Mouse (Mus musculus): ENCODE measurements around the gene A930033H14Rik. TPM values are rescaled to one million over a fixed set of nuclear protein-coding genes. Genes with fewer than 3 reads are reported as not detected.

The A930033H14Rik gene
- polyA plus RNA-seq, 1 experiment from 2014 or later = 1.2 TPM

DNA sequence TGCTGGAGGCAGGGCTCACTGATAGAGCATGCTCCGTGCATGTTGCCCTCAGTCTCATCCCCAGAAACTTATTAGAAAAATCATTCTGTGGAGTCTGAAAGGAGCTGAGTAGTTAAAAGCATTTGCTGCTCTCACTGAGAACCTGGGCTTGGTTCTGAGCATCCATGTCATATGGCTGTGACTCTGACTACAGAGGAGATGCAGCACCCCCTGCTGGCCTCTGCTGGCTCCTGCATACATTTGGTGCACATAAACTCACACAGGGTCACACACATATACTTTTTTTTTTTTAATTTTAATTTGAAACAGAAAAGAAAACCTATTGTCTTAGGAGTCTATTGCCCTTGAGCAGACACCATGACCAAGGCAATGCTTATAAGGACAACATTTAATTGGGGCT lies 33.6 kb downstream of the A930033H14Rik start:
- Histone ChIP-seq H3K9ac (ENCODE audit: low read length) (no peak overlapping the region), H3K27me3 (ENCODE audit: control insufficient read depth, insufficient read depth, low read length) (no peaks in the 10 kb centered on the region), H3K4me2 (replicated peaks; ENCODE audit: low read depth) (no peak overlapping the region), H3K9me3 (ENCODE audit: control insufficient read depth, low read length) (no peaks in the 10 kb centered on the region), H3K36me3 (ENCODE audit: control insufficient read depth, insufficient read depth, low read length) (no peaks in the 10 kb centered on the region), H3K4me3 (ENCODE audit: low read depth, low read length) (no peak overlapping the region), H3K4me1 (replicated peaks; ENCODE audit: control insufficient read depth, insufficient read depth) (no peaks in the 10 kb centered on the region), H3K27ac (replicated peaks) (no peak overlapping the region)
- no peak for DNase-seq (ENCODE audit: low spot score)
- 96% methylated on average over 1 of the region's 1 CpGs for WGBS
- TF ChIP-seq CTCF (IDR thresholded peaks at IDR 0.05; ENCODE audit: low read depth) = peak; percentile 39; the same call in 1 of the 2 replicates
- TF ChIP-seq EP300 (optimal IDR thresholded peaks at IDR 0.05) = no peak
- ATAC-seq (ENCODE audit: low FRiP score, low TSS enrichment) = no peak

DNA sequence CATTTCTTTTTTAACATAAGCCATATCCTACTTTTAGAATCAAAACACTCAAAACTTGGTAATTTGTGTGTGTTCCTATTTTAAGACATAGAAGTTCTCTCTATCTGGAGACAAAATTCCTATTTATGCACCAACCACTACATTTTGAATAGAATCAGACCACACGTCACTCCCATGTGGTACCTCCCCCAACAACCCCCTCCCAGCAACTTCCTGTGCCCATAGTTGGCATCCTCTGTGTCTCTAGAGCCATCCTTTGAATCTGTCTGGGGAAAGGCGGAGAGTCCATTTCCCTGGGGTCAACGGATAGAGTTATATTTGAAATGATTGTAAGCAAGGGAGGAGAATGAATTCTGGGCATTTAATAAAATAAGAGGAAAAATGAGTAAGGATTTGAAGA lies 36.8 kb downstream of the A930033H14Rik start:
- Histone ChIP-seq H3K36me3 (ENCODE audit: control insufficient read depth, insufficient read depth, low read length) (no peaks in the 10 kb centered on the region), H3K9me3 (ENCODE audit: control insufficient read depth, low read length) (no peaks in the 10 kb centered on the region), H3K4me1 (replicated peaks; ENCODE audit: control insufficient read depth, insufficient read depth) (no peaks in the 10 kb centered on the region), H3K9ac (ENCODE audit: low read length) (no peak overlapping the region), H3K4me2 (replicated peaks; ENCODE audit: low read depth) (no peak overlapping the region), H3K27ac (replicated peaks) (no peak overlapping the region), H3K27me3 (ENCODE audit: control insufficient read depth, insufficient read depth, low read length) (no peaks in the 10 kb centered on the region), H3K4me3 (ENCODE audit: low read depth, low read length) (no peak overlapping the region)
- DNase-seq (ENCODE audit: low spot score) (no peak), ATAC-seq (ENCODE audit: low FRiP score, low TSS enrichment) (no peak)
- TF ChIP-seq EP300 (optimal IDR thresholded peaks at IDR 0.05) = no peak
- TF ChIP-seq CTCF (IDR thresholded peaks at IDR 0.05; ENCODE audit: low read depth) = no peak
- WGBS = 76% methylated on average over 3 of the region's 3 CpGs

DNA sequence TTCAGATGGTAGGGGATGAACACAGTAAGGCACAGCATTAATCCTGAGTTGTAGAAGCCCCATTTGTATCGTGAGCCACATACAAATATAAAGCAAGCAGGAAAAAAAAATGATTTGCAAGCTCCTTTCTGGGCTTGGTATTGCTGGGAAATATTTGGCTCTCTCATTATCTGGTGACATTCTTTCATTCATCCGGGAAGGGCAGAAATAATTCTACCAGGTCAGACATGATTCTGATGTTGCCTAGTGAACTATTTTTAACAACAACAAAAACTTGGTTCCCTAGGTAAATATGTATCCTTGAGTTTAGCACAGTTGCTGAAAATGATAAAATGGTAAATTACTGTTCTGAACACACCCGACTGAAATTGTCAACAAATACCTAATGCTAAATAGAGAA lies 40.5 kb downstream of the A930033H14Rik start:
- Histone ChIP-seq H3K9me3 (ENCODE audit: control insufficient read depth, low read length) (no peaks in the 10 kb centered on the region), H3K4me1 (replicated peaks; ENCODE audit: control insufficient read depth, insufficient read depth) (no peaks in the 10 kb centered on the region), H3K9ac (ENCODE audit: low read length) (no peak overlapping the region), H3K27me3 (ENCODE audit: control insufficient read depth, insufficient read depth, low read length) (no peaks in the 10 kb centered on the region), H3K4me2 (replicated peaks; ENCODE audit: low read depth) (no peak overlapping the region), H3K4me3 (ENCODE audit: low read depth, low read length) (no peak overlapping the region), H3K27ac (replicated peaks) (no peak overlapping the region), H3K36me3 (ENCODE audit: control insufficient read depth, insufficient read depth, low read length) (no peaks in the 10 kb centered on the region)
- TF ChIP-seq CTCF (IDR thresholded peaks at IDR 0.05; ENCODE audit: low read depth) (no peak), EP300 (optimal IDR thresholded peaks at IDR 0.05) (no peak)
- 41% methylated on average over 3 of the region's 3 CpGs for WGBS
- ATAC-seq (ENCODE audit: low FRiP score, low TSS enrichment) (no peak), DNase-seq (ENCODE audit: low spot score) (no peak)

DNA sequence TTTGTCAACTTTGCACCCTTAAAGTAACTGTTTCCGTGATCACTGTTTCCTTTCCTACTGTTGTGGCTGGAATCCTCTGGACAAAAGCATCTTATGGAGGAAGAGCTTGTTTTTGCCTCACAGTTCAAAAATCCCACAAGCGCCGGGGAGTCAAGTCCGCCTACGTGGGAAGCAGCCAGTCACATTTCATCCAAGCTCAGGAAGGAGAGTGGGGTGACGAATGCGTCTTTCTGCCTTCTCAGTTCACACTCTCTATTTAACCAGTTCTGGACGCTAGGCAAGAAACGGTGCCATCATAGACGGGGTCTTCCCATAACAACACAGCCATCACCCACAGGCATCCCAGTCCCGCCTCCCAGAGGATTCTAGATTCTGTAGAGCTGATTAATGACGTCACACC lies 46.4 kb downstream of the A930033H14Rik start:
- H3K4me2 ChIP-seq (replicated peaks; ENCODE audit: low read depth) = no peak overlapping the region
- H3K27me3 ChIP-seq (ENCODE audit: control insufficient read depth, insufficient read depth, low read length) = no peaks in the 10 kb centered on the region
- peak overlapping the region; percentile 45; the same call in 1 of the 2 replicates for H3K27ac ChIP-seq (replicated peaks)
- no peak overlapping the region for H3K9ac ChIP-seq (ENCODE audit: low read length)
- 72% methylated on average over 12 of the region's 12 CpGs for WGBS
- no peak for TF ChIP-seq CTCF (IDR thresholded peaks at IDR 0.05; ENCODE audit: low read depth)
- TF ChIP-seq EP300 (optimal IDR thresholded peaks at IDR 0.05) = no peak
- H3K36me3 ChIP-seq (ENCODE audit: control insufficient read depth, insufficient read depth, low read length) = no peaks in the 10 kb centered on the region
- ATAC-seq (ENCODE audit: low FRiP score, low TSS enrichment) (no peak), DNase-seq (ENCODE audit: low spot score) (no peak)
- no peaks in the 10 kb centered on the region for H3K9me3 ChIP-seq (ENCODE audit: control insufficient read depth, low read length)
- H3K4me3 ChIP-seq (ENCODE audit: low read depth, low read length) = no peak overlapping the region
- no peaks in the 10 kb centered on the region for H3K4me1 ChIP-seq (replicated peaks; ENCODE audit: control insufficient read depth, insufficient read depth)

DNA sequence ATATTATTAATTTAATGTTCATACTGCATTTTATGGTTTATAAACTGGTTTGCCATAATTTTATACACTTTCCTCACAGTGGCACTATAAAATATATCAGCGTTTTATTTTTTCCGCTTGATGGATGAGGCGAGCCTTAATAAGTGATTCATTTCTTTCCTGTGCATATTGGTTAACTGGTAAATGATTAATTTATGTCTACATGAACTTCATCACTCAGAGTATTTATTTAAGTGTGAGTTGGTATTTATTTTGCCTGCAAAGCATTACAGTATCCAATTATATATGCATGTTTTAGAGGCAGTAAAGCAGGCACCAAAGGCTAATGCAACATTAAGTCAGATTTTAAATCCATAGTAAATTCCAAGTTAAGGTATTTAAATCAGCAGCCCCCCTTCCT lies 47.1 kb downstream of the A930033H14Rik start:
- TF ChIP-seq CTCF (IDR thresholded peaks at IDR 0.05; ENCODE audit: low read depth) = no peak
- TF ChIP-seq EP300 (optimal IDR thresholded peaks at IDR 0.05) = no peak
- WGBS = 46% methylated on average over 3 of the region's 3 CpGs
- ATAC-seq (ENCODE audit: low FRiP score, low TSS enrichment) (peak; percentile 69), DNase-seq (ENCODE audit: low spot score) (no peak)
- Histone ChIP-seq H3K36me3 (ENCODE audit: control insufficient read depth, insufficient read depth, low read length) (no peaks in the 10 kb centered on the region), H3K9me3 (ENCODE audit: control insufficient read depth, low read length) (no peaks in the 10 kb centered on the region), H3K4me2 (replicated peaks; ENCODE audit: low read depth) (no peak overlapping the region), H3K27me3 (ENCODE audit: control insufficient read depth, insufficient read depth, low read length) (no peaks in the 10 kb centered on the region), H3K4me3 (ENCODE audit: low read depth, low read length) (no peak overlapping the region), H3K4me1 (replicated peaks; ENCODE audit: control insufficient read depth, insufficient read depth) (no peaks in the 10 kb centered on the region), H3K9ac (ENCODE audit: low read length) (no peak overlapping the region), H3K27ac (replicated peaks) (no peak overlapping the region)

DNA sequence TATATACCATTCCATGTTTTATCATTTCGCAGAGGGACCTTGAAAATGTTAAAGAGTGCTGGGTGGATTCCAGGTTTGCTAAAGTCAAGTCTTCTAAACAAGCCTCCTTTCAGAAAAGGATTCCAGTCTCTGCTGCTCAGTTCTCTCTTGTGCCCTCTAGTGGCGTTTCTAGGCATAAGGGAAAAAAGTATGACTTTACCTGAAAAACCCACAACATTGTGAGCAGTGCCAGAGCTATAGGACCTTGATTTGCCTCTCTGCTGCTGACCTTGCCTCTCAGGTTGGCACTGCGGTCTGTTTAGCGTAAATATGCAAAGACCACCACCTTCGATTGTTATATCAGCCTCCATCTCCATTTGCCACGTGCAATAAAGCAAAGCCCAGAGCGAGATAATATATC lies 47.8 kb downstream of the A930033H14Rik start:
- no peaks in the 10 kb centered on the region for H3K27me3 ChIP-seq (ENCODE audit: control insufficient read depth, insufficient read depth, low read length)
- H3K4me2 ChIP-seq (replicated peaks; ENCODE audit: low read depth) = no peak overlapping the region
- TF ChIP-seq EP300 (optimal IDR thresholded peaks at IDR 0.05) (no peak), CTCF (IDR thresholded peaks at IDR 0.05; ENCODE audit: low read depth) (peak; percentile 77)
- H3K9me3 ChIP-seq (ENCODE audit: control insufficient read depth, low read length) = no peaks in the 10 kb centered on the region
- 61% methylated on average over 7 of the region's 7 CpGs for WGBS
- no peak overlapping the region for H3K27ac ChIP-seq (replicated peaks)
- no peaks in the 10 kb centered on the region for H3K4me1 ChIP-seq (replicated peaks; ENCODE audit: control insufficient read depth, insufficient read depth)
- ATAC-seq (ENCODE audit: low FRiP score, low TSS enrichment) (no peak), DNase-seq (ENCODE audit: low spot score) (no peak)
- H3K9ac ChIP-seq (ENCODE audit: low read length) = no peak overlapping the region
- H3K36me3 ChIP-seq (ENCODE audit: control insufficient read depth, insufficient read depth, low read length) = no peaks in the 10 kb centered on the region
- no peak overlapping the region for H3K4me3 ChIP-seq (ENCODE audit: low read depth, low read length)

All from stomach, postnatal 0 days (tissue).